Mouse (Mus musculus): ENCODE results near the gene Kncn. TPM values are rescaled to one million over a fixed set of nuclear protein-coding genes. Genes with fewer than 3 reads are reported as not detected.
A peak's percentile ranks its signal among the peaks of the same experiment; 100 is the strongest.

The Kncn gene
- polyA plus RNA-seq, 1 experiment from 2014 or later, result not detected

DNA sequence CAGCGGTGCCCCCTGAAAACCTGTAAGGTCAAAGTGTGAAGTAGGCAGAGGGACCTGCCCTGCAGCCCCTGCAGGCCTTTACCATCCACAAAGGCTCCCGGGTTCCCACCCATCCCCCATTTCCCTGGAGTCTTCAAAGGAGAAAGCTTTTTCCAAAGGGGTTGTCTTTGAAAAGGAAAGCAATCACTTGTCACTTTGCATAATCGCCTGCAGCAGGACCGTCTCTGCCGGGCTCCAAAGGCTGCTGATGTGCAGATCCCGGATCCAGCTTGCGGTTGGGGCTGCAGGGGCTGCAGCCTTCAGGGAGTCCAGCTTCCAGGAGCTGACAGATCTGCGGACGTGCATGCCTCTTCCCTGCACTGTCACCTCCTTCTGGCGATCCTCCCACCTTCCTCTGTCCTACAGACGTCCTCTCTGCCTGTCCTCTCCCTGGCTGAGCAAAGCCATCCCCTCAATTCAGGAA lies 6.0 kb upstream of the Kncn start:
- no peak for DNase-seq (ENCODE audit: low spot score)

DNA sequence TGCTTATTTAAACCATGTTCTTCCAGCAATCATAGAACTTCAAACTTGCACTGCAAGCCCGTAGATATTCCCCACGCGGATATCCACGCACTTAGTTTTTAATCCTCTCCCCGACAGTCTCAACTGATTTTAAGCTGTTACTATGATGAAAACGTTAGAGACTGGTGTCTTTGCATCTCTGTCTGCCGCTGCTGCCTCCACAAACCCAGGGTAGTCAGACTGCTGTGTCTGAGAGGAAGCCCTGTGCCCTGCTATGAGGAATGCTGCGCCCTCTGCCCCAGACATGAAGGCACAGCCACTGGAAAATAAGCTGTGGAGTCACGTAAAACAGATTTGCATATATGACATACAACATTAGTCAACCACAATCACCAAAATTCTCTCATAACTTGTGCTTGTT lies 5.4 kb upstream of the Kncn start:
- DNase-seq (ENCODE audit: low spot score), result no peak

DNA sequence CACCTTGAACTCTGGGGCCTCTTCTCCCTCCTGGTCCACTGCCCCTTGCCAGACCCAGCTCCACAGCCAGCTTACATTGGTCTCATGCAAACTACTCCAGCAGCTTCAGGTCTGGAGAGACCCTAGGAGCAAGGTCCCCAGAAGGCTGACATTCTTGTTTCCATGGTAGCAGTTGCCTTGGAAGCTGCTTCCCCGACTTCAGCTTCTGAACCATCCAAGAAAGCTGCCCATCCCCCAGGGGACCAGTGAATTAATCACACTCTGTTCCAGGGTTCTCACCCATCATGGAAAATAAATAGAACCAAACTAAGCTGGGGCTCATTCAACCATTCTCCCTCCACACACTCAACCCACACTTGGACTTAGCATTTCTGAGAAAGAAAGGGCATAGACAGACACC lies 3.0 kb upstream of the Kncn start:
- DNase-seq (ENCODE audit: low spot score), result no peak

DNA sequence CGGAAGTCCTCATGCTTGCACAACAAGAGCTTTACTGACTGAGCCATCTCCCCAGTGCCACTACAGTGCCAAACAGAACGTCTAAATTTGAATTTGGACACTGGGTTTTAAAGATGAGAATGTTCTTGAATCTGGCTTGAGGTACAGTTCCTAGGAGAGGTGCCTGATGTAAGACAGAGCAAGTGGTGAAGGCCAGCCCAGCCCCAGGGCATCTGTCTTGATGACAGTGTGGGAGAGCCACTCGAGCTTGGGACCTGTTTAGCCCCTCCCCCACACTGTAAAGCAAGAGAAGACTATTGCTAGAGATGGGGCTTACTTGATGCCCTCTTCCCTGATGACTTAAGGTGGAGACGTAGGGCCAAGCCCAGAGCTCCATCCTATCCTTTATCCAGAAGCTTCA lies 2.0 kb upstream of the Kncn start:
- DNase-seq (ENCODE audit: low spot score), result no peak

DNA sequence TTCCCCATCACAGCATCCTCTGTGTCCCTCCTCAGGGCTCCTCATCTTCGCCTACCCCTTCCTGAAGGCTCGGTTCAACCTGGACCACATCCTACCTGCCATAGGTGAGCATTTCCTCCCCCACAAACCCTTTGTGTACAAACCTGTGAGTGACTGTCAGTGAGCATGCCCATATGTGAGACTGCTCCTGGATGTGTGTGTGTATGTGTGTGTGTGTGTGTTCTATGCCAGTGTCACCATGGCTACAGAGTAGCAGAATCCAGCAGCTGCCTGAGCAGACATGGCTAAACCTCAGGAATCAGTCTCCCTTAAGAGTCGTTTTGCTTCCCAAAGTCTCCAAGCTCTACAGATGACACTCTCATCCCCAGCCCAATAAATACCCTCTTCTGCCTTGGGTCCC lies 1.6 kb downstream of the Kncn start:
- DNase-seq (ENCODE audit: low spot score), result no peak

DNA sequence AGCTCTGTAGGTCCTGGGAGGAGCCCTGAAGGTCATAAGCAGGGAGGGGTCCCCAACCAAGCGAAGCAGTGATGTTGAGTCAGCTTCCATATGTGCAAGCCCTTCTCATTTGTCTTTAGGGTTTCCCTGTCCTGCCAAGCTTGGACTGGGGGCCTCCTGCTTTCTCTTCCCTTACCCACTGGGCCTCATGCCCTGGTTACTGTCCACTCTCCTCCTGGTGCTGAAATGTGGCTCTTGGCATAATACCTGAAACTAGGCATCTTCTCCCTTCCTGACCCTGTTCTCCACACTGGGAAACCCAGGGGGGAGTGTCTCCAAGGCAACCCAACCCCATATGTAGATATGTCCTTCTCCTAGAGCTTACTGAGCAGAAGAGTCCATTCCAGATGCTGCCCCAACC lies 2.7 kb downstream of the Kncn start:
- no peak for DNase-seq (ENCODE audit: low spot score)

DNA sequence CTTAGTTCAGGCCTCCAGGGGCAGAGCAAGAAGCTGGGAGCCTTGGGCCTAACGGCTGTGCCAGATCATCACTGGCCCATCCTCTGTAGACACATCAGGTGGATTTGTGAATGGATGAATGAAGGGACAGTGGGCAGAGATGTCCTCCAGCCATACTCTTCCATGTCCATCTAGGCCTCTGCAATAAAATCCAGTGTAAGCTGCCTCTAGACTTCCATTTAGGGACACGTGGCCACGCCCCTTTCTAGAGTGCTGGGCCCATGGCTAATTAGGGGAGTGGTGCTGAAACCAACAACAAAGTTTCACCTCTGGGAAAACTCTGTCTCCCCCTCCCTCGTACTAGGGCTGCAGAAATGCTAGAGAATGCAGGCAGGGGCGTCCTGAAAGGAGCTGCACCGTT lies 5.9 kb downstream of the Kncn start:
- DNase-seq (ENCODE audit: low spot score), result no peak

DNA sequence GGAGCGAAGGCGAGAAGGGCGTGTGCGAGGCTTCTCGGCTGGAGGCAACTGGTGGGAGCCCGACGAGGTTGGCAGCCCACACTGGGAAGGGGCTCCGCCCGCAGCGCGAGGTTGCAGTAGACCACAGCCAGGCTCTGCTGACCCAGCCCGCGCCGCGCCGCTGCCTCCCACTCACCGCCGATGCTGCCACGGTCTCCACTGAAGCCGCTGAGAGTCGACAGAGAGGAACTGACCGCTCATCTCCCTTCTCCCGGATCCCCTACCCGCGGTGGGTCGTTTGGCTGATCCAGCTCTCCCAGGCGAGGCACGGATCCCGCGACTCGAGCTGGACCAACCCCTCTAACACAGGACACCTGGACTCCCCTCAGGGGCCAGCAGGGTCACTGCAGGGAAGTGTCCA lies 6.4 kb downstream of the Kncn start, which contains the start of gene 6430628N08Rik:
Gene 6430628N08Rik (plus strand): TSS at position 113 of the 400 bp plus-strand sequence.
- DNase-seq (ENCODE audit: low spot score), result no peak

DNA sequence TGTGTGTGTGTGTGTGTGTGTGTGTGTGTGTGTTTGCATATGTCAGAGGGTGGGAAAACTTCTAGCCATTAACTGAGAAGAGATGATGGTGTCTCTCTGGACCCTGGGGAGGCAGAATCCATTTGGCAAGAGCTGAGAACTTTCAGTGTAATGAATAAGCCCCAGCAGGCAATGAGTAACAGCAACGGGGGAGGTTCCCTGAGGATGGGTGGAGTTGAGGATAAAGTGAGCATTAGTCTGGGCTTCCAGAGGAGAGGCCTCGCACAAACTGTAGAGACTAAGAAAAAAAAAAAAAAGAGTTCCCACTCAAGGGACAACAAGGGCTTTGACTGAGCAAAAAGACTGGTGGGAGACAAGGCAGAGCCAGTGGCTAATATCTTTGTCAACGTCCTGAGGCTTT lies 10.1 kb downstream of the Kncn start:
- no peak for DNase-seq (ENCODE audit: low spot score)

DNA sequence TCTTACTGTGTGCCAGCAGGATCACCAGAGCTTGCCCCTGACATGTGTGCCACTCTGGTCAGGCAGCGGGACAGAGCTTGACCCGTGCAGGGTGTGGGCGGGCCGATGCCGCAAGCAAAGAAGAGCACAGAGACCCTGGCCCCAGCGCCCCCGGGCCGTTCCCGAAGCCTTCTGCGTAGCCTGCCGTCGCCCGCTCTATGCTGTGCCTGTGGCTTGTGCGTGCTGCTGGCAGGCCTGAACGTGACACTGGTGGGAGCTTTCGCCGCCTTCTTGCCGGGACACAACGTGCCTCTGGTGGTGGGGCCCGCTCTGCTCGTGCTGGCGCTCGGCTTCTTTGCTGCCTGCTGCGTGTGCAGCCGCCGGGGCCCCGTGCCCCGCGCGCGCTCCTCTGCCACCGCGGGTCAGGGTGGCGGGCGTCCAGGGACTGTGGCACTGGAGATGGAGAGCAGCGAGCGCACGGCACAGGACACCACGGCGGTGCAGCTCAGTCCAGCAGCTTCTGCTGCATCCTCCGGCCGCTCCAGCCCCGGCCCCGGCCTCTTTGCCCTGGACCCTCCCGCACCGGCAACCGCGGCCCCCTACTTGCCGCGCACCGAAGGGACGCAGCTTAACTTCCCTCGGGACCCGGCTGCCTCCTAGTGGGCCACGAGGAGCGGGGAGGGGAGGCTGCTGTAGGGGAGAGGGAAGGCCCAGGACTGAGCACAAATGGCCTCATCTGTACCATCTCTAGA lies 13.9 kb downstream of the Kncn start:
- DNase-seq (ENCODE audit: low spot score), result no peak

DNA sequence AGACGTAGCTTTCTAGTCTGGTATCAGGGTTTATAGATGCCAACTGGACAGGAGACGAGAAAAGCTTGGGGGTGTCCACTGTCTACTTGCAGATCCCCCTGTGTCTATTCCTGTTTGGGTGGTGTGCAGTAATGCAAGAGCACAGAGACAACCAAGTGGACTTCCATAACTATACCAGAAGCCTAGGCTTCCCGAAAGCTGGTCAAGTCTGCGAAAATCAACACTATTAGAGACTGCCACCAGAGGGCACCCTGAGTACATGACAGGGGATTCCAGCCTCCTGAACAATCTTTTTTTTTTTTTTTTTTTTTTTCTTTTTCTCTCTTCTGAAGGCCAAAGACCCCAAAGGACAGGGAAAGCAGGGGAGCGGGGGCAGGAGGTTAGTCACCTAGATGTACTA lies 18.6 kb downstream of the Kncn start:
- DNase-seq (ENCODE audit: low spot score), result peak; percentile 56

DNA sequence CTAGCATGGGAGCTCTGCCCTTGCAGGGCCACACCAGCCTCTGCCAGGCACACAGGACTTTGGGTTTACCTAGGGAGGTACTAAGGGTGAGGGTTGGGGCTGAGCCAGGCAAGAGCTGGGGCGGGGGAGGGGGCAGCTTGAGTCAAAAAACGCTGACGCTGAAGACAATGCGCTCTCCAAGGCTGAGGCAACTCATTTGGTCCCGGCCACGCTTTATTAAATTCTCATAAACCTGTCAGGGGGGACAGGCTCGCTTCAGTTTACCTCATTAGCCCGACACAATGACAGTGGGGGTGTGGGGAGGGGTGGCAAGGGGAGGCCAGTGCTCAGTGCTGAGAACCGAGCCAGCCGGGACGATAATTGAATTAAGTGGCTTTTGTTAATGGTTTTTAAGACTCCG lies 20.2 kb downstream of the Kncn start:
- DNase-seq (ENCODE audit: low spot score), result no peak

DNA sequence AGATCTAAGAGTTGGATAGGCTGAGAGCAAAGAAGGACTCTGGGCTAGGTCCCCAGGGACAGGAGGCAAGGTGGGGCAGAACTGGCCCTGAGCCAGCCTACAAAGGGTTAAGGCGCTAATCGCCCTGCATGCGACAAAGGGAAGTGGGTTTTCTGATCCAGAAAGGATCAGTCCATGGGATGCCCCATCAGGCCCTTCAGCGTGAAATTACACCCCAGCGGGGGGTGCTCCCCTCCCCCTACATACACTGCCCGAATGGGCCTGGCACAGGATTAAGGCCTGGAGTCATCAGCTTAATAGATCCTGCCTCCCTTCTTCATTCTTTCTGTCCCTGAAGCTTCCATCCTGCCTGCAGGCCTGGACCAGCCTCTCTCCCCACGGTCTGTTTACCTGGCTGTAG lies 21.5 kb downstream of the Kncn start:
- DNase-seq (ENCODE audit: low spot score), result no peak

DNA sequence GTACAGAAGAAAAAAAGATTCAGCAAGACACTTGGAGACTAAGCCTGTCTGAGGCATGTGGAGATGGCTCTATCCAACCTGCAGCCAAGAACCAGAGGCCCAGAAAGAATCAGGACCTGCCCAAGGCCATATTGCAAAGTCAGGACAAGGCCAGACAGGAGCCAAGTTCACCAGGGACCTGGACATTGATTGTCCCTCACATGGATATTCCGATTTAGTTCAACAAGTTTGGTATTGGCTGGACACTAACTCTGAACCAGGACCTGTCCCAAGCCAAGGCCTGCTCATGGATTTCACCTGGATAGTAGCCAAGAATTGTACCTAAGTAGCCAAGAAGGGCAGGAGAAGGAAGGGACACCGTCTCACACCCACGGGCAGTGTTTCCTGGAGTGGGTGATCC lies 22.6 kb downstream of the Kncn start:
- no peak for DNase-seq (ENCODE audit: low spot score)

DNA sequence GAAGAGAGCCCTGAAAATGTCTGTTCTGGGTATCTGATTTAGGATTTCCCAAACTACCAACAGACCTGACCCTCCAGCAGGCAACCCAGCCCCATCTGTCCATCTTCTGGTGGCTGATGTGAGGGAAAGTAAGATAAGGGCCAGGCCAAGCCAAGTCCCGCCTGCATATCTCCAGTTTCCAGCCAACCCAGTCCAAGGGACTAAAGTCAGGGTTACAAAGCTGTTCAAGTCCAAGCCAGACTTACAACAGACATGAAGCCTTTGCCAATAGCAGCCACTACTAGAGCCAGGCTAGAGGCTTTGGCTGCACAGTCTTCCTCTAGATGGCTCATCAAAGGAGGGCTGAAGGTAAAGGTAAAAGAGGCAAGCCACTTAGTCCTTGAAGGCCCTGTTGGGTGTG lies 23.8 kb downstream of the Kncn start:
- DNase-seq (ENCODE audit: low spot score), result no peak

DNA sequence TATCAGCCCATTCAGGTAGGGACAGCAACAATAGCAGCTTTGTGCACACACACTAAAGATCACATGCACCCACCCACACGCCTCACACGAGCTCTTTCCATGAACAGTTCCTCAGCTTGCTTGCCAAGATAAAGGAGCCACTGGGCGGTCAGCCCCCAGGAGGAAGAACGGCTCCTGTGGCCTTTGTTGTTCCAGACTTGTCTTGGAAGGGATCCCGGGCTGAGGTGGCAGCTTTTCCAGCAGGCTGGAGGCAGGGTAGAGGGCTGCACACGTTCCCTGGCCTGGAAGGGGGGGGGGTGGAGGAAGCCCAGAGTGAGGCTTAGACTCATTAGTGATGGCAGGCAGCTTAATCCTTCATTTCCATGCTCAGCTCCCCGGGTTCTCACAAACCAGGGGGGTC lies 24.4 kb downstream of the Kncn start:
- DNase-seq (ENCODE audit: low spot score), result no peak

DNA sequence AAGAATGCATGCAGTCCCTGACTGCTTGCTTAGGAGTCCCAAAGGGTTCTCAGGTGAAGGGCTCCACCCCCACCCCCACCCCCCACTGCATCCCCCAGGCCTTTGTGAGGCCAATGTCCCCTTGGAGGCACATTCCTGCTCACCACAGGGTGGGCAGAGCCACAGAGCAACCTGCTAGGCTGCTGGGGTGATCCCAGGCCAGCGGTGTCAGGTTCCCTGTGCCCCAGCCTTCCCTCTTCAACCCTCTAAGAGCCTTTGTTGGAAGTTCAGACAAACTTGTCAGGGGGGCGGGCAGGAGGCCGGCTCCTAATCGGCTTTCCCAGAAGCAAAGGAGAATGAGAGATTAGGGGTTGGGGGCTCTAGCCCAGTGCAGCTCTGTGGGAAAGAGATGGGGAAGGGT lies 27.4 kb downstream of the Kncn start:
- no peak for DNase-seq (ENCODE audit: low spot score)

DNA sequence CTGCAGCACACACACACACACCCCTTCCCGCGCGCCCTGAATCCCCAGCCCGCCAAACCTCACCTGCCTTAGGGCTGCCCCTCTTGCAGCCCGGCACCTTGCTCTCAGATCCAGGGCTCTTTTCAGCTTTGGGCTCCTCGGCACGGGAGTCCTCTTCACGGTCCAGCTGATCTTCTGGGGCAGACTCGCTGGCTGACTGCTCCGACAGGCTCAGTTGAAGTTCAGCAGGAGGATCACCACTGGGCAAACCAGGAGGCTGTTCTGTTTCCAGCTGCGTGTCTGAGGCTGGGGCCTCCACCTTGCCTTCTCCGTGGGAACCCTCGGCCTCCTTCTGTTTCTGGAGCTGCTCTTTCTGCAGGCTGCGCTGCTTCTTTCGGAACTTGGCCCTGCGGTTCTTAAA lies 35.7 kb downstream of the Kncn start:
- no peak for DNase-seq (ENCODE audit: low spot score)

DNA sequence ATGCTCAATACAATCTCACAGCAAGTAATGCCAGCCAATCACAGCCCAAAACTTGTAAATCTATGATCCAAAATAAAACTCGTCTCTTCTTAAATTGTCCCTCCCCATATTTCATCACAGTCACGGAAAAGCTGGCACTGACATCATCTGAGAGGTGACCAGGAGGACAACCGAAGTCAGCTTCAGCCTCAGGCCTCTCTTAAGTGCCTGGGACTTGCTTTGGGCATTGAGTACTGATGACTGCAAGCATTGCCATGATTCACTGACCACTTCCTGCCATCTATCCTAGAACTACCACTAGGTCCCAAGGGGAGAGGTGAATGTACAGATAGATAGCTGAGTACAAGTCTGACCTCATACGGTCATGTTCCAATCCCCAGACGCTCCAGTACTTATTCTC lies 38.5 kb downstream of the Kncn start:
- no peak for DNase-seq (ENCODE audit: low spot score)

DNA sequence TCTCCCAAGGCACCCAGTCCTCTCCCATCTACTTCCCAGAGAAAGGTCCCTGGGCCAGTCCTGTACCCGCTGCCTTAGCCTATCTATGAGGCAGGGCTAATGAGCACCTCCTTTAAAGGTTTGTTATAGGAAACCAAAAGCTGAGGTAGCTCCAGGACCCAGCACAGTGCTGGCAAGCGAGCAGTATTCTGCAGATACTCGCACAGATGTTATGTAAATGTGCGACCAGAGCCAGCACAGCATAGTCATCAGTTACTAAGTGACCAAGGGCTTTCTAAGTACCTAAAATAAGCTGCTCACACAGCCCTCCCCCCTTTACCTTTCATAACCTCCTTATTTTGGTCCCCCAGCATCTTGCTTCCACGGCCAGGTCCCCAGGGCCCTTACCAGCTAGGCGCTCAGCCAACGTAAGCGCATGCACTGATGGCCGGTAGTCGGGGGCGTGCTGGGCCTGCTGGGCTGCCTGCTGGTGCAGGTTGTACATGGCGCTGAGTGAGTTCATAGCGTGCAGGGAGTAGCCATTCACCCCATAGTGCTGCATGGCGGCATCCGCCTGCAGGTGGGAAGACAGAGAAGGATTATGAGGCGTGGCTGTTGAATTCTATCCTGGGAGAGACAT lies 39.2 kb downstream of the Kncn start:
- DNase-seq (ENCODE audit: low spot score), result no peak

DNA sequence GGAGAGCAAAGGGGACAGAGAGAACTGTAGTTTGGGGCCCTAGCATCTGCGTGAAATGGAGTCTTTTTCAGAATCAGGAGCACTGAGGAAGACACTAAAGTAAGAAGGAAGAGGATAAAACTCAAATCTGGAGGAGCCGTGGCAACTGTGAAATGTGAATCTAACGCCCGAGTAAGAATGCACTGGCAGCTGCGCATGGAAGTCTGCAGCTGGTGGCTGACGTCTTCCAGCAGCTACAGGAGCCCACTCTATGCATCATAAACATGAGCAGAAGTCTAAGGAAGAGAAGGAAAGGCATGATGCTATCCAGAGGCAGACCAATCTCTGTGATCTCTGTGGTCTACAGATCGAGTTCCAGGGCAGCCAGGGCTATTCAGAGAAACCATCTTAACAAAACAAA lies 43.4 kb downstream of the Kncn start:
- no peak for DNase-seq (ENCODE audit: low spot score)

DNA sequence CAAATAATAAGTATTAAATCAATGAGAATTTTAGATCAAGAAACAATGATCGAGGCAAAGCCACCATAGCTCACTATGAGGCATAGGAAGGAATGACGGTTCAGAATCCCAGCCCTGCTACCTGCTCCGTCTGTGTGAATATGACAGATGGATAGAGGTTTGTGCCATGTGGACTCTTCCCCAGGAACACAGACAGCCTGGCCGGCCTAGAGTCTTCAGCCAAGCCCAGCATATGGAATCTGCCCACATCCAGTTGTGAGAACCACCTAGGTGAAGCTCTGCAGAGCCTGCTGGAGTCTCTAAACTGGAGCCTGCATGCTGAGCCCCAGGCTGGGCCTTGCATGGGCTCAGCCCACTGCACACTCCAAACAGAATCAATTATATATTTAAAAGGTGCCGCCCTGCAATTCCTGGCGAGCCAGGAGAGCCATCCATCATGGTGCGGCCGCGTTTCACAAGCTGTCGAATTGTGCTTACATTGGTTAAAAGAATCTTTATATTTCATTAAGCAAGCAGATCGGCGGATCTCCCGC lies 47.4 kb downstream of the Kncn start:
- DNase-seq (ENCODE audit: low spot score), result no peak
